Mouse (Mus musculus) spleen, adult 12 weeks (tissue): ENCODE measurements at regions not wholly inside any gene's neighbourhood (a gene's known extent, or its start where the extent isn't known, plus 50 kb on each side); places are given as distances from the start of the nearest gene placed in this dataset.
A peak's percentile ranks its signal among the peaks of the same experiment; 100 is the strongest.

Experiments used
- DNase-seq: peaks from one replicate; pipeline ENCODE4 v3.0.0; 2022; ENCODE audit warnings: low spot score

DNA sequence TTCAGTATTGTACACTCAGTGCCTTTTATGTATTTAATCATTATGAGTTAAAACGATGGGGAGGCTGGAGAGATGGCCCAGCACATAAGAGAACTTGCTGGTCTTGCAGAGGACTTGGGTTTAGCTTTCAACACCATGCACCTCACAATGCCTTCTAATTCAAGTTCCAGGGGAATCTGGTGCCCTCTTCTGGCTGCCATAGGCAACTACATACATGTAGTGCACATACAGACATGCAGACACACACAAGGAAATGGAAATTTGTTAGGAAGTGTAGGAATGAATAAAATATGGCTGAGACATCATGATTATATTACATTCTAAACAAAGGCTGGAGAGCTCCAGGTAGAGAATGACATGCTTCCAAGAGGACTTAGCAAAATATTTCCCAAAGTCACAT, 251.4 kb downstream of the Hivep2 start:
- no peak for DNase-seq

DNA sequence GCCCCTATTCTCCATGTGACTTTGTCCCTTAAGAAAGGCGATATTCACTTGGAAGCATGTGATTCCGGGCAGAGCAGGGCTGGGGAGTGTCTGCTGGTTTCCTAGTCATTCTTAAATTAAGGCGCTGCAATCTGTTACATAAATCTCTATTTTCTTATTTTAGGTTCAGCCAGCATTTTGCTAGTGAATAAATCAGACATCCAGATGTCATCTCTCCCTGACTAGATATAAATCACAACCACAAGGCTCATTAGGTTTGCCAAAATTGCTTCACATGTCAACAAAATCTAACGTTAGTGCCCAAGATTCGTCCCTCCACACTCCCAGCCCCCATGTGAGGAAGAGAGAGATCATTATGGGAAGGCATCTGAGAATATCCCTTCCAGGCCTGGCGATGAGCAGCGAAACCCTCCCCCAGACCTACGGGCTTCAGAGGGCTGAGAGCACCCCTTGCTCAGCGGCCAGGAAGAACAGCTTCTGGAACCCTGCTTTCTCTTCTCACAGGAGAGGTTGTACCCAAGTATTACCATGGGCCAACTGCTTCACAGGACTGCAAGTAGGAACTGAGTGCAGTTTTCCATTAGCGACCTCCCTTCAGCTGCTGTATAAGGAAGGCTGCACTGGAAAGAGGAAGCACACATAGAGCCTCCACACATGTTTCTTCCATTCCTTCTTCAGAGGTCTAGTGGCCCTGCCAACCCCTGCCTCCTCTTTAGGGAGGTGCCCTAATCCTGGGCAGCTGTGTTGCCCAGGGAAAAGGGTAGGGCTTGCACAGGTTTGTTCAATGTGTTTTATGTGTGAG, 250.5 kb downstream of the Hivep2 start:
- no peak for DNase-seq

DNA sequence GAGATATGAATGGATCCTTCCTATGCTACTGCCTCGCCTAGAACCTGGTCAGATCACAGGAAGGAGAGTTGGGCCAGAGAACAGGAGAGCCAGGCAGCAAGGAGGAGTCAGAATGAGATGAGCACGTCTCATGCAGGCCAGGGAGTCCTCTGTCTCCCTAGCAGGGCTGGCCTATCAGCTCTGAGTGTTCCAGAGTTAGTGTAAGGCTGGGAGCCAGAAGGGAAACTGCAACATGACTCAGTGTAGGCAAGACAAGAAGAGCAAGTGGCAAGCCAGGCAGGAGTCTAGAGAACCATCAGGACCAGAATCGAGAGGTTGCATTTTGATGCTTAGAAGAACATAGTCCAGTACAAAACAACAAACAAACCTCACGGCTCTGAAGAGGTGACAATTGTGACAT, 249.6 kb downstream of the Hivep2 start:
- DNase-seq: no peak

DNA sequence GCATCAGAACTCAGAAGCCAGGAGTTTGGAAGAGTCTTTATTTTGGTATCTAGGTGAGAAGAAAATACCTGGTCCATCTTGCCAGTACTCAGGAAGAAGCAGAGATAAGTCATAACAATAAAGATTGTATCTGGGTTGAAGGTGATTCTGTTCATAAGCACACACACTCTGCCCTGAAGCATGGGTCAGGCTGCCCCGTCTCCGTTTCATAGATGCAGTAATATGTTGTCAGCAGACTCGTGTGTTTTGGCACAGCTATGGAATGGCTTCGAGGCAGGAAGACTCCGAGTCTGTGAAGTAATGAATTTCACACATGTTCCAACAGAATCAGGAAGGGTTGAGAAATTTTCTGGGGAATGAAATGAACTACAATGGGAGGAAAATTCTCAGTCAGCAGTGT, 247.7 kb downstream of the Hivep2 start:
- no peak for DNase-seq

DNA sequence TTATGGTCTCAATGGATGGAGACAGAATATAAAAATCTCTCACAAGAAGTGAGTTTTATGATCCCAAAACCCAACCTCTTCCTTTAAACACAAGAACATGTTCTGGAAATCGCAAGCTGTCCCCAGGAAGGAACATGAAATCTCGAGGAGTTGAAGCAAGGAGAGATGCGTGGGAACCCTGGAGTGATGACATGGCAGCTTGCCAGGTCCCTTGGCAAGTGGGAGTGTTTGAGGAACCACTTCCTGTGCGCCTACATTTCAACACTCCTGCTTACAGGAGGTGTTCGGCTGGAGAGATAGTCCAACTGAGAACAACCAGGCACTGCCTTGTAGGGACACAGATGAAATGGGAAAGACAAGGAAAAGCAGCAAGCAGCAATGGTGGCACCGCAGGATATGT, 246.1 kb downstream of the Hivep2 start:
- no peak for DNase-seq

DNA sequence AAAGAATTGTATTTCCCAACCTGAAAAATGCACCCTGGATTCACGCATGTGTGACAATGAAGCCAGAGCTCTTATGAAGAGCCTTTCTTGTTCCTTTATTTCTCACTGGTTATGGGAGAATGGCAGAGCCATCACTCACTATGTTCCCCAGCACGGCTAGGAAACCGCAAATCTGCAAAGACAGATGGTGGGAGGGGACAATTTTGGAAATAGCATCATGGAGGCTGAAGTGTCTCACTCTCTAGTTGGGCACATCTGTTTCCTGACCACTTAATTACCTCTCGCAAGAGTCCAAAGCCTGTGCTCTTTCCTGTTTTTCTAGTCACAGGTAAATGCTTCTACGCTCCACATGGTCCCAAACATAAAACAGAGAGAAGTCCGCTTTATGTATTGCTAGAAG, 245.6 kb downstream of the Hivep2 start:
- DNase-seq: no peak

DNA sequence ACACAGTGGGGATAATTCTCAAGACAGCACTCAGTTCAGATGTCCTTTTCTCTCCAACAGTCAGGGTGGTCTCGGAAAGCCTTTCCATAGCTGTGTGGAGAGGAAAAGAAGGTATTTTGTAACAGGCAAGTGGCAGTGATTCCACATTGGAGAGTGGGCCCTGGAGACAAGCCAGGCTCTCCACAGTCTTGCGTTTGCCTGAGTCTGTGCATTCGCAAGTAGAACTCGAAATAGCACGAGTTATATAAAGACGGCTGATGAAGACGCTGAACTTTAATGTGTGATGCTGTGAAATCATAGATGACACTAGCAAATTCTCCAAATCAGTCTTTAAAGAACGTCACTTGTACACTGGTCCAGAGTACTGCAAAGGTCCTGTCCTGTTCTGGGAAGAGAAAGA, 244.6 kb downstream of the Hivep2 start:
- no peak for DNase-seq

DNA sequence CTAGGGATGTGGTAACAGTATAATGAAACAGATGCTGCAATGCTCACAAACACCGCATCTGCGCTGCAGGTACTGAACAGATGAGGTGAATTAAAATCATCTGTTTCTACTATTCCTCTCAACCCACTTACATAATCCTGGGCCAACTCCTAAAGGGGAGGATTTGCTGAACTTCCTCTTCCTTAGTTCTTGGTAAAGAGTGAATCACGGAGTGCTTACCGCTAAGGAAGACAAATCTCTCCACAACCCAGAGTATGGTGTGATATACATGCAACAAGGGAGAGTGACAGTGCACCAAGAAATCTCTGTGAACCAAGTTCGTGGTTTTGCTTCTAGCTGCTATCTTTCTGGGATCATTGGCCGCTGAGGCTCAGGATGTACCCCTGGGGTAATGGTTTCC, 244.2 kb downstream of the Hivep2 start:
- DNase-seq: no peak

DNA sequence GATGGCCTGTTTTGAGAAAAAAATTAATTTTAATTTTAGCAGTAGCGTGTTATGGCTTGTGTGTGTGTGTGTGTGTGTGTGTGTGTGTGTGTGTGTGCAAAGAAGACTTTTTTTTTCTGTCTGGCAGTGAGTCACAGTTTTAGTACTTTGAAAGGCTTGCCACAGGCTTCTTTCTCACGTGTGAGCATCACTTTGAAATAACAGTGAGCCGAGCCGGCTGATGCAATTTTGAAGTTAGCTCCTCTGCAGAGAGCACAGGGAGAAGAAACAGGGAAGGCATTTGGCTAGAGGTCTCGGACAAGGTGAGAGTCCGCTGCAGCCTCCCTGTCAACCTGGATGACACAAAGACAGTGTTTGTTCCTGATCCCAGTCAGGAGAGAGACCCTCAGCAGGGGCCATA, 242.3 kb downstream of the Hivep2 start:
- no peak for DNase-seq

DNA sequence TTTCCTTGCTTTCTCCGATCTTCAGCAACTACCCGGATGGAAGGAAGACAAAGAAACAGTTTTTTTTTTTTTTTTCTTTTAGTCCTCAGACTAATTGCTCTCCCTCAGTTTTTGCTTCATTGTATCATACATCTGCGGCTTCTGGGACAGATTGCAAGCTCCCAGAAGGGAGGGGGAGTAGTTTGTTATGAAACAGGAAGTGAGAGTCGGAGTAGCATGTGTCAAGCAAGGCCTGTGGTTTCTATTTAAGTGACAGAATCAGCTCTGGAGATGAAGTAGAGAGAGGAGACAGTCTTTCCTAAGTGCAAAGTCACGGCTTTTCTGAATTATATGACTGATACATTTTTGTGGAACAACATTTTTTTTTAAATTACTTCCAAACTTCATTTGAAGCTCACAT, 241.7 kb downstream of the Hivep2 start:
- DNase-seq: peak; percentile 6

DNA sequence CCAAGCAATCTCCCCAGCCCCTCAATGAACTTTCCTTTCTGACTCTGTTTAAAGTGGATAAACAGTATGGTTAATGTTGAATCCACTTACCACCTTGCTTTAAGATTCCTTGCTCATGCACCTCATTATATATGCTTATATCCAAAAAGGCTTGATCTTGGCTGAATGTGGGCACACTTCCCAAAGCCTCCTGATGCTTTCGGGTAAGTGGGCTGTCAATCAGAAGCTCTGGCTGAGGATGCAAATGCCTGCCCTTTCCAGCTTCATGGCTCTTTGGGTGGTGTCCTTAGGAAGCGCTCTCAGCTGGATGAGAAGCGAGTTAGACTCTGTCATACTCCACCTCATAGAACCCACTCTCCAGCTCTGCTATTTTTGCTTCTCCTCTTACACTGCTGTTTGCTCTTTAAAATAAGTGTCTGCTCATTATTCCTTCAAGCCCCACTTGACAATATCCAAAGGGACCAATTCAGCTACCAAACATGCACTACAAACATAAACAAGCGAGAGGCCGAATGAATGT, 241.2 kb downstream of the Hivep2 start:
- no peak for DNase-seq
